Mouse (Mus musculus): ENCODE data around the gene Syt7. TPM values are rescaled to one million over a fixed set of nuclear protein-coding genes. Genes with fewer than 3 reads are reported as not detected.

Gene Syt7
- total RNA-seq, 2 experiments from 2014 or later: 258 to 328 TPM

DNA sequence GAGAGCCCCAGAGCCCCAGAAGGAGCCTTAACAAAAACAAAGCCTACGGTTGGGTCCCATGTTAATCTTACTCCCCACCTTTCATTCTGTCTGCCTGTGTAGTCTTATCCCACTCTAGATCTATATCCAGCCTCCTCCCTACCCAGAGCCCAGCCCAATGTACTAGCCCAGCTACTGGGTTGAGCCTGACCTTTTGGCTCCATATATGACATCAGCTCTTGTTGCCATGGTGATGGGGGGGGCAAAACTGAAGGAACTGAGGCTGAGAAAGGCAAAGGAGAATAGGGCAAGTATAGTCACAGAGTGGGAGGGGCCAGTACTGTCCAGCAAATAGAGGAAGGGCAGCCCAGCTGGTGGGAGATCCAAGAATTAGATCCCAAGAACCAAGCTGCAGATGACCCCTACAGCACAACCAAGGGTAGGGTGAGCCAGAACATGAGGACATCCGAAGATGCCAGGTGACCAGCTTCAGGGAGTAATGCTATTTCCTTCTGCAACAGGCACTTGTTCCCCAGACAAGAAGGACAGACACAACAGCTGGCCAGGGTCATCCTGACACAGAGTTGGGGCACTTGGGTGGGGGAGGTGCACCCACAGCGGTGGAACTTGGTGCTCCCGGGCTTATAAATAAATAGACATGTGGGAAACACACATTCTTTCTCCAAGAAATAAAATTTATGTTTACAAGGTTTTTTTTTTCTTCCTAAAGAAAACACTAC is 66.0 kb downstream of the Syt7 start:
- no peak for DNase-seq (ENCODE audit: extremely low spot score in 1 of 2, low spot score in 1 of 2)

DNA sequence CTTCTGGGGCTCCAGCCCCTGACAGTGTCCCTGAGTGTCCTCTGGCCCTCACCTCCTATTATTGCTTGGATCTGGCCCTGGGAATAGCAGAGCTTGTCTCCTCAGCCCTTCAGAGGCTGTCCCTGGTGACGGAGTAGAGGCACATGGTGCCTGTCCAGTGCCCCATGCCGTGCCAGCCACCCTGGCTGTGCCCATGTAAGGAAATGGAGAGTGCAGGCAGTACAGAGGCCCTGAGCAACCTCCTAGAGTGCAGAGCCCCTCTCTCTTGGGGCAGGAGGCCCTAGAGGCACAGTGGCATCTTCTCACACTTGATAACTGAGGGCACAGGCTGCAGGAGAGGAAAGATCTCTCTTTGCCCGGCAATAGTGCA is 66.5 kb downstream of the Syt7 start:
- DNase-seq (ENCODE audit: extremely low spot score in 1 of 2, low spot score in 1 of 2): no peak

DNA sequence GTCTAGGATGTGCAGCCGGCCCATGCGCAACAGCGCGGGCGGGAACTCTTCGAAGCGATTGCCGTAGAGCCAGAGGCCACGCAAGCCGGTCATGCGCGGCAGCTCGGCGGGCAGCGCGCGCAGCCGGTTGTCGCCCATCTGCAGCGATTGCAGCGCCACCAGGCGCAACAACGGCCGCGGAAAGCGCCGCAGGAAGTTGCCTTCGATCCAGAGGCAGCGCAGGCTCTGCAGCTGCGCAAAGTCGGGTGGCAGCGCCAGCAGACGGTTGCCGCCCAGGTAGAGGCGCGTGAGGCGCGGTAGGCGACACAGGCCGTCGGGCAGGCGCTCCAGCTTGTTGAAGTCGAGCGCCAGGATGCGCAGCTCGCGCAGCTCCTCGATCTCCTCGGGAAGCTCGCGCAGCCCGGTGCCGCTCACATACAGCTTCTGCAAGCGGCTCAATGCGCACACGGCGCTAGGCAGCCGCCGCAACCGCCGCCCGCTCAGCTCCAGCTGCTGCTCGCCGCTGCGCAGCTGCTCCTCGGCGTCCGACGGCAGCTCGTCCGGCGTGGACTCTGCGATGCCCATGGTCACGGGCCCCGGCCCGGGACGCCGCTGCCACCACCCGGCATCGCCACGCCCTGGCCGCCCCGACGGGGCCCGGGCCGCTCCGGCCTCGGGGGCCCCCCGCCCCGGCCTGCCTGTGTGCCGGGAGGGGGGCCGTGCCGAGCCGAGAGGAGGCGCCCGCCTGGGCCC is 68.0 kb downstream of the Syt7 start, which contains the start of gene Lrrc10b:
TSS of gene Lrrc10b (minus strand) at position 722 of the 732 bp plus-strand sequence.
- peak; percentile 51 to 74 for DNase-seq (ENCODE audit: extremely low spot score in 1 of 2, low spot score in 1 of 2)

DNA sequence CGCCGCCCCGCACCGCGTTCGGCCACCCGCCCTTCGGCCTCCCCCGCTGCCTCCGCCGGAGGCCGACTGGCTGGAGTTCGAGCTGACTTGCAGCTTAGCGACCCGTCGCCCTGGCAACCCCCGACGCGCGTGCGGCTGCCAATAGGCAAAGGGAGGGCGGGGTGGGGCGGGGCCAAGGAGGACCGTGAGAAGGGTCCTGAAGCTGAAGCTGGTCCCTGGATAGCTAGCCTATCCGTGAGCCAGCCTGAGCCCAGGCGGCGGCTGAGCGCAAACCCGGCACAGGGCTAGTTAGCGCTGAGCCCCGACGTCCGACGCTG is 68.6 kb downstream of the Syt7 start:
- peak in 1 of 2 experiments; percentile 56 for DNase-seq (ENCODE audit: extremely low spot score in 1 of 2, low spot score in 1 of 2)

DNA sequence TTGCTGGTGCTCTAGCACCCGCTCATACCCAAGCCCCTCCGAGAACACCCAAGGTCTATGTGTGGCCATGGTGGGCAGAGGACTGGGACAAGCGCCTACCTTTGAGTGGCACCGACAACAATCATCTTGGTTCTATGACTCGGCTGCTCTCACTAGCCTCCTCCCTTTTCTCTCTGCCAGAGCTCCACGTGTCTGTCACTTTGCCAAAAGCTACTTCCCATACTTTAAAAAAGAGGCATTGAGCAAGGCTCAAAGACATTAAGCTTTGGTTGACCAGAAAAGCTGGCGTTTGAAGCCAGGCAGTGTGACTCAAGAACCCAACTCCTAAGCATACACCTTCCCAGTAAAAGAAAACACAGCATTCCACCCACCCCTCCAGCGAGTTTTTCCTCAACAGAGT is 69.2 kb downstream of the Syt7 start:
- no peak for DNase-seq (ENCODE audit: extremely low spot score in 1 of 2, low spot score in 1 of 2)

DNA sequence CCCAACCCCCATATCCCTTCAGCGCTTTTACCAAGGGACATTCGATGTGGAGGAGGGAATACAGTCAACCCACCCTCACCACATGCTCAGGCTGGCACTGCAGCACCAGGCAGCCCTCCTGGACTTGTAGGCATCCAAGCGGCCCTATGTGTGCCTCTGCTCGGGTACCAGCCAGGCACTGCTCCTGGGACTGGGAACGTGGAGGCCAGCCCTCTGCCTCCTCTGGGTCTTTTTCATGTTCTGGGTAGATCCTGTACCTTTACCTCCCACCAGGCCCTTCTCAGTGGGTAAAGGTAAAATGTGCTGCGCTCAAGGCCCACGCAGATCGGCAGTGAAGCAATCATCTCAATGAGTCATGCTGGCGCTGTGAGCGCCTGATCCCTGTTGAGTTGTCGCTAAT is 71.0 kb downstream of the Syt7 start:
- DNase-seq (ENCODE audit: extremely low spot score in 1 of 2, low spot score in 1 of 2): no peak

DNA sequence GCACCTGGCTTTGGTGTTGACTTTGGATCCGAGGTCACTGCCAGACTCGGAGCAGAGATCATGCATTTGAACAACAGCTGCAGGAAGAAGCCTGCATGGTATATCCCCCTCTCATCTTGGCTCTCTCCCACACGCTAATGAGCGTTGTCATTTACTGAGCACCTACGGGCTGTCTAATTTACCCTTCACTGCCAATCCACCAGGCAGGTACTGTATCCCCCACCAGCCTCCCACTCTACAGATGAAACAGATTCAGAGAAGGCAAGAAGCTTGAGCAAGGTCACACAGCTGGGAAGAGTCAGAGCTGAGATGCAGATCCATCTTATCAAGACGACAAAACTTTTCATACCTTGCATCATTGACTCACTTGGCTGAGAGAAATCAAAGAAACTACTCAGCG is 72.7 kb downstream of the Syt7 start:
- no peak for DNase-seq (ENCODE audit: extremely low spot score in 1 of 2, low spot score in 1 of 2)

DNA sequence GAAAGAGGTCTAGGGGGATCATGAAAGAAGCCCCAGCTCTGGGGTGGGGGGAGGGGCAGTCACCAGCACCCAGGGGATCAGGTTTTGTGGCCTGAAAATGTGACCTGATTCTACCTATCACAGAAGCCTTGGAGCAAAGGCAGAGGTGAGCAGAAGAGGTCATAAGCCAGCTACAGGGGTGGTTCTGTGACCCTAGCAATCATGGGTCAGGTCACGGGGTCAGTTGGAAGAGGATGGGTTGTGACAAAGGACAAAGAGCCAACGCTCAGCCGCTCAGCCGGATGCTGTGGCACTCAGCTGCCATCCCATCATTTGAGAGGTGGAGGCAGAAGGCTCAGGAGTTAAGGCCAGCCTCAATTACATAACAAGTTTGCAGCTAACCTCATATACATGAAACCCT is 75.5 kb downstream of the Syt7 start:
- DNase-seq (ENCODE audit: extremely low spot score in 1 of 2, low spot score in 1 of 2): no peak

DNA sequence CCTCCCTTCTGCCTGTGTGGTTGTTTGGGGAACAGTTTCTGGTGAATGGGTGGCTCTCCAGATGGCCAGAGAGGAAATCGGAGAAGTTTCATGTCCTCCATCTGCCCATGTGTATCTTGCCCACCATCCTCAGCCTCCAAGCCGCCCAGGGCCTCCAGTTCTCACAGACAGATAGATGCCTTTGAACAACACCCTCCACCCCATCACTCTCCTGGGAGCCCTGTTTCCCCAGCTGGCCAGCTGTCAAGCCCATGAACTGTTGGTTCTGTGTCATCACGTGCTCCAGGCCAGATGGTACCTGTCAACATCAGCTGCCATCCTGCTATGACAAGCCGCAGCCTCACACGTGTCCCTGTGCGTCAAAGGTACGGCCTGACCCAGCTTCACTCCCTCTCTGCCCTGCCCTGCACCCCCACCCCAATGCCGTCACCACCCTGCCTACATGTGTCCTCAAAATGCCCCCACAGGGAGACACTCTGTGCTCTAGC is 80.3 kb downstream of the Syt7 start:
- DNase-seq (ENCODE audit: extremely low spot score in 1 of 2, low spot score in 1 of 2): no peak

DNA sequence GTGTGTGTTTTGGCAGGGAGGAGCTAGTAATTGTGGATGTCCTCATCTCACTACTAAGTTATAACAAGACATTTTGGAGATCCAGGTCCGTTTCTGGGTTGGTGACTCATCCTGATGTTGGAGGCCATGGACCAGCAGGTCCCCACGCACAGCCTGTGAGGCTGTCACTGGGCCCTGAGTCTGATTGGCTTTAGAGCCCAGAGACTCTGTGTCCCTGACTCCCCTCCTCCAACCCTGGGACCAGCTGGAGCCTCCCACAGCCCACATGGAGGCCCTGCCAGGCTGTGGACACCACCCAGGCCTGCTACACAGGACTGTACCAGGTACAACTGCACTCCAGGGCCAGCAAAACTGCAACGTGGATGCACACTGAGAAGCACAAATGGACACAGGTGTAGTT is 84.1 kb downstream of the Syt7 start:
- no peak for DNase-seq (ENCODE audit: extremely low spot score in 1 of 2, low spot score in 1 of 2)

DNA sequence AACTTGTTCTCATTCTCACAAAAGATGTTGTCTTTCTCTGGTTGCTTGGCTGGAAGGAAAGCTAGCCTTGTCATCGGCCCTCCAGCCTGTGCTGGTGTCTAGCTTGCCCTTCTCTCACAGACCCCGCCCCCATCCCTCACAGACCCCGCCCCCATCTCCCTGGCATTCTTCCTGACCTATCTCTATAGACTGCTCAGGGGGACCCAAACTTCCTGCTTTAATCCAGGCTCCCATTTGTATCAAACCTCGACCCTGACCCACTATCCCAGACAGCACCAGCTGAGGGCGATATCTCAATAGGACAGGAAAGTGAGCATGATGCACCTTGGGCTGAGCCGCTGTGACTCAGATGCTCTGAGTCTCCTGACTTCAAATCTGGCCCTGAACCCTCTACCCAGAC is 84.9 kb downstream of the Syt7 start:
- no peak for DNase-seq (ENCODE audit: extremely low spot score in 1 of 2, low spot score in 1 of 2)

DNA sequence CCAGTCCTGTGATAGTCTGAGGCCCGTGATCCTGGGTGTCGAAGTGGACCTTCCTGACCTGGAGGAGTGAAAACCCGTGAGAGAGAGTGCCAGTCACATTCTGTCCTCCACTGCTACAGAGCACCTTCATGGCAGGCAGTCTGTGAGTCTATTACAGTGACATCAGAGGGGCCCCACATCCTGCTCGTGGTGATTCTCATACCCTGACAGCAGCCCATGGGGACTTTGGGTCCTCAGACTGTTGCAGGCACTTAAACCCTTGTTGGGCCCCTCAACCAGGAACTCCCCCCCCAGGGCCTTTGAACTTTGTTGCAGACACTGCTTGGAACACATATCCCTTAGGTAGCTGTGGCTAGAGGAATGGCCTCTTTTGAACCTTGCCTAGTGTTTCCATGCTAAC is 90.7 kb downstream of the Syt7 start:
- no peak for DNase-seq (ENCODE audit: extremely low spot score in 1 of 2, low spot score in 1 of 2)

DNA sequence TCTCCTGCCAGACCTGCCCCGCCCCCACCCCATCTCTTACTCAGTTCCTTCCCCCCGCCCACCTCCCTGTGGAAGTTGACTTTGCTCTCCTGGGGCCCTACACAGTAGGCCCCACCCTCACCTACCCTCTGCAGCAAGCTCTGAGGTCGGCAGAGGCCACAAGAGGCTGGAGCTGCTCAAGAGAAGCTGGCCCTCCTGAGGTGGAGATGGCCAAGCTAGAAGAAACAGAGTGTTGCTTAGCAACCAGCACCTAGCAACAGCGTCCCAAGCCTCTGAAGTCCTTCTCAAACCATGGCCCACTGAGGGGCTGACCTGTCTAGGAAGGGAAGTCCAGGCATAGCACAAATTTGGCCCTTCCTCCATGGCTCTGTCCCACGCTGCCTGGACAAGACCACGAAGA is 93.8 kb downstream of the Syt7 start, which contains the start of gene Ppp1r32:
TSS of gene Ppp1r32 (minus strand) at position 226 of the 400 bp plus-strand sequence.
- DNase-seq (ENCODE audit: extremely low spot score in 1 of 2, low spot score in 1 of 2): no peak

DNA sequence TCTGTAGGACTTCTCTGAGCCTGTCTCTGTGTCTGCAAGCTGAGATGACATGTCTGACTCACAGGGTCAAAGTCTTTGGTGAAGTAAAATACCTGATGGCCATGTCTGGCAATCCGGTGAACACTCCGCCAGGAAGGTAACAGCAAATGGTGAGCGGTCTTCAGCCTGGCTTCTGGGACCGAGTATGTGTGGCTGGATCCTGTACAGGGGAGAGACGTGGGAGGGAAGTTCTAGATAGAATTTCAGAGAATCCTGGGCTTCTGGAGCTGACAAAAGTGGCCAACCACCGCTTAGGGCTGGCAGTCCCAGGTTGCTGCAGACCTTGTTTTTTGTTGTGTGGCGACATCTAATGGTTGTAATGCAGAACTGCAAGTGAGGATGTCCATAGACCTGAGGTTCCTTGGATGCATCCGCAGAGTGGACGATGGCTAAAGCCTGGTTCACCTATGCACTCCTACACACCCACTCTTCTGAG is 97.4 kb downstream of the Syt7 start:
- peak in 1 of 2 experiments; percentile 39 for DNase-seq (ENCODE audit: extremely low spot score in 1 of 2, low spot score in 1 of 2)

DNA sequence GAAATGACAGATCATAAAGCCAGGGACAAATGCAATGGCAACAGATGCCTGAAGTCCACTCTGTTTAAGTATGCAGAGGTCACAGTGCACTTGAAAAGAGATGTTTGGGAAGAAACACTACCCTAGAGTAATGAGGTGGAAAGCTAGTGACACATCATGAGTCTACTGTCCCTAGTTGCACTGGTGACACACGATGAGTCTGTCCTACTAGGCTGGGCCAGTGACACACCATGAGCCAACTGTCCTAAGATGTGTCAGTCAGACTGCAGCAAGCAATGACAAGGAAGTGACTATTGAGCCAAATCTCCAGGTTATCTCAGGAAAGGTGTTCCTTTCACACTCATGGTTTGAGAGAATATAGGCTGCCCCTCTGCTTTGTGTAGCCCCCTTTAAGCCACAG is 106.8 kb downstream of the Syt7 start:
- DNase-seq (ENCODE audit: extremely low spot score in 1 of 2, low spot score in 1 of 2): no peak

DNA sequence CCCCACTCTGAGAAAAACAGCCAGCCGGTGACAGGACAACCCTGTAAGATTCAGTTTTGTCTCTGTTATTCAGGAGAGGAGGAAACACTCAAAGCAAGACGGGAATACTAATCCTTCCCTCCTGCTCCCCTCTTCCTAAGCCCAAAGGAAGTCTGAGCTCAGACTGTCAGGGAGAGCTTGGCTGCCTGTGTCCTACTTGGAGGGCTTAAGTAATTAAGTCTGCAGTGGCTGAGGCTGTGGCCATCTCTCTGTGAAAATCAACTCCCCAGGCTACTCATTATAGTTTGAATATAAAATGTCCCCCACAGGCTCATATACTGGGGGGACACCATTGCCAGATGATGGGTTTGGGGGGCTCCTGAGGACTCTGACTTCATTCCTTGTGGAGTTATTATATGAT is 108.1 kb downstream of the Syt7 start:
- DNase-seq (ENCODE audit: extremely low spot score in 1 of 2, low spot score in 1 of 2): no peak

DNA sequence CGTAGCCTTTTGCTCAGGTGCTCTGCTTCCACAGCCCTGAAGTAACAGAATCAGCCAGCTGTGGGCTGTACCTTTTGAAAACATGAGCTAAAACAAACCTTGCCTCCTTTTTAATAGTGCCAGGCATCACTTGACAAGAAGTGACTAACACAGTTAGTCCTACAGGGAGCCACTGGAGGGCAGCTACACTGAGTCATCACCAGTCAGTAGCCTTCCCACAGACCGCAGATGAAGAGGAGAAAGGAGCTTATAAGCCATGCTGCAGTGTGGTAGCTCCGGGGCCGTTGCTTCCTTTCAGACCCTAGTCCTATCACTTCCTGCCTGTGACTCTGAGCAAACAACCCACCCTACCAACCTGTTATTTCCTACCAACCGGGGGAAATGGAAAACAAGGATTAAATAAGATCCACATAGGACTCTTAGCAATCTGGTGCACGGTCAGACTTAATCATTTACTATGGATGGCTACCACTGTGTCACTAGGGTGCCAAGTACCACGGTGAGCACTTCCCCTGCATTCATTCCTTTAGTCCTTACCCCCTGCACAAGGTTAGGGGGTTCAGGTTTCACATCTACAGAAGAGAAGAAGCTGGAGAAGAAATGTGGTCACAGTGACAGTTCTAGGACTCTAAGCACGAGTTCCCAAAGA is 108.7 kb downstream of the Syt7 start:
- DNase-seq (ENCODE audit: extremely low spot score in 1 of 2, low spot score in 1 of 2): no peak

DNA sequence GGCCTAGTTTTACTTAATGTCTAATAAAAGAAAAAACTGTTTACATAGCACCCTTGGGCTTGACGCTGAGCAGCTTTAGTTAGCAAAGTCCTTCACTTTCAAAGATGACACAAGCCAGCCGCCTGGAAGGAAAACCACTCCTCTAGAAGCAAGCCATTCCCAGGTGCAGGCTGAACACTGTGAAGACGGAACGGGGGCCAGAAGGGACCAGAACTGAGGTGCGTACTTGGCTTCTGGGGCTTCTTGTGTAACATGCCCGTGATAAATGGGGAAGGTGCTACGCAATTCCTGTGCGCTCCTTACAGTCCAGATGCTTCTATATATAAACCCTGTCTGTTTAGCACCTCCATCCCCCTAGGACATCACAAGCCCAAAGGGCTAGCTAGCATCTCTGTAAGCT is 111.7 kb downstream of the Syt7 start:
- DNase-seq (ENCODE audit: extremely low spot score in 1 of 2, low spot score in 1 of 2): no peak

DNA sequence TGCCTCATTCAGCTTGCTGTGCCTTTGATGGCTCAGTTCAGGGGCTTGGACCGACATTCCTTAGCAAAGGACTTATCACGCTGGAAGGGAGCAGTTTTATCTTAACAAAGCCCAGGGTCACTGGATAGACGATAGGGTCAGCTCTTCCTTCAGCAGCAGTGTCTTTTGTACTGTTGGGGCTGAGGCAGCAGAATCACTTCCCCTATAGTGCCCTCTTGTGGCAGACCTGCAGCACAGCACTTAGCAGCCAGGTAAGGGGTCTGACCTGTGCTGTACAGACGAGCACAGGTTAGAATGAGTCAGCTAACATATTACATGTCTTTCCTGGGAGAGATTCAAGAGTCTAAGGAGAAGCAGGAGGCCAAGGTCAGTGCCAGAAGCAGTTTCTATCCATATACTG is 113.7 kb downstream of the Syt7 start:
- DNase-seq (ENCODE audit: extremely low spot score in 1 of 2, low spot score in 1 of 2): peak in 1 of 2 experiments; percentile 40

Measured in layer of hippocampus, postnatal 25 days (tissue).